9 mouse cellular contexts compared by ENCODE assay signal in the genomic region with DNA sequence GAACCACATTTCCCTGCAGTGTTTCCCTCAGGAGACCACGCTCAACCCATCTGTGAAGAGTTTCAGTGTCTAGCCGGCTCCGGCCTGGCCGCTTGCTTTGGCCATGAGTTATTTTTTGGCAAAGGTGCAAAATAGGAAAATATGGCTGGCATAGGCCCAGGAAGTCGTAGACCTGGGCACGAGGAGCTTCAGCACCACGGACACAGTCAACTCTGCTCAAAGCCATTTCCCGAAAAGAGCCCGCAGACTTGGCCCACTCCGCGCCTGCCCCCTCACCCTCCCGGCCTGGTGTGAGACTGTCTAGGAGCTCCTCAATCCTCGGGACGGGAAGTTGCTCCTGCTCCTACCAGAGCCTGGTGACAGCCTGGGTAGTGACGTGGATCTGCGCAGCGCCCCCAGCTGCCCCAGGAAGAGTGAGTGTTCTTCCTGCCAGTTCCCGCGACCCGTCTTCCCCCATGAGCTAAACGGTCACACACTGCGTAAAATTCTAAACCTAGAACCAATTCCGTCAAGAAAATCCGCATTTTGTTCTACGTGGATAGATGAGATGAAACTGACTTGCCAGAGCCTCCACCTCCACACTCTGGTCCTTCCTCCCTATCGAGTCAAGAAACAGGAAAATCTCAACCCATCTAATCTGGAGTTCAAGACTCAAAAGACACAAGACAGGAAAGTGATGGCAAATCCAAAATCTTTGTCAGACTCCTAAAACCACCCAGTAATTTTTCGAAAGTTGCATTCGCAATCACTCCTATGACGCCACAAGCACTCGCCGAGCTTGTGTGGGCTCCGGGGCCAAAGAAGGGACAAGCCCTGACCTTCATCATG. TPM values are rescaled to one million over a fixed set of nuclear protein-coding genes. Genes with fewer than 3 reads are reported as not detected.
DNase-seq lines count a peak whose midpoint lies in the region; ATAC-seq and TF ChIP-seq lines count a peak whose summit lies in the region.
"Had no signal": no experiment of that assay in that cellular context is flagged by ENCODE, and none has a peak within 500 bp of the region (broad histone marks: within the 10 kb centered on the region; RNA-seq: fewer than 3 reads in every experiment).

No protein-coding gene starts in this region.

- H3K9ac ChIP-seq in forebrain, embryonic 11.5 days (ENCODE audit: low read length): peak overlapping the region; percentile 71
- 0 out of 2 replicates have a peak overlapping the region, but pooled peaks have one; percentile 4 for H3K9ac ChIP-seq in liver, embryonic 15.5 days

- peak overlapping the region; percentile 88 for H3K4me2 ChIP-seq in forebrain, embryonic 11.5 days (ENCODE audit: low read depth, low read length, severe bottlenecking)
- peak overlapping the region; percentile 68 for H3K4me2 ChIP-seq in liver, embryonic 15.5 days

- H3K27ac ChIP-seq in bone marrow macrophage, adult 2 months (ENCODE audit: insufficient read depth, low read depth, low read length): no peak overlapping the region
- no peak overlapping the region for H3K27ac ChIP-seq in forebrain, embryonic 11.5 days (ENCODE audit: low read depth, low read length)
- H3K27ac ChIP-seq in liver, embryonic 15.5 days (replicated peaks): no peak overlapping the region

- intact Hi-C loops in heart, postnatal 10 days (cut with DNase I): loop anchor here (5.0 kb wide), 1 partner anchor 72 kb away; no protein-coding TSS in a partner anchor

- H3K4me3 ChIP-seq in bone marrow macrophage, adult 2 months (ENCODE audit: insufficient read depth, low read length): peak overlapping the region; percentile 63
- peak overlapping the region; percentile 59 for H3K4me3 ChIP-seq in forebrain, embryonic 11.5 days (ENCODE audit: low read depth, low read length)
- H3K4me3 ChIP-seq in liver, embryonic 15.5 days (replicated peaks): peak overlapping the region; percentile 56

- H3K4me1 ChIP-seq in bone marrow macrophage, adult 2 months (ENCODE audit: control insufficient read depth, insufficient read depth, low read length): peaks cover 4% of the 10 kb centered on the region; the same call in 1 of the 2 replicates
- peaks cover 4% of the 10 kb centered on the region; the same call in 1 of the 2 replicates for H3K4me1 ChIP-seq in forebrain, embryonic 11.5 days (replicated peaks; ENCODE audit: control insufficient read depth, insufficient read depth, low read length)
- H3K4me1 ChIP-seq in liver, embryonic 15.5 days (replicated peaks): peaks cover 7% of the 10 kb centered on the region; the same call in 1 of the 2 replicates

- no peak for TF ChIP-seq POLR2A in bone marrow macrophage, adult 2 months (IDR thresholded peaks at IDR 0.05; ENCODE audit: borderline replicate concordance, low read depth, low read length)

- DNase-seq in forebrain, embryonic 11.5 days (ENCODE audit: low spot score): peak; percentile 70
- DNase-seq in heart, postnatal 10 days: peak; percentile 55 to 65
- peak; percentile 58 for DNase-seq in kidney, postnatal 14 days
- DNase-seq in neural tube, embryonic 10.5 days (ENCODE audit: extremely low spot score, low spot score): peak; percentile 51
- DNase-seq in yolk sac, embryonic 10.5 days (ENCODE audit: low spot score): peak; percentile 42

- TF ChIP-seq CTCF in bone marrow macrophage, adult 2 months (IDR thresholded peaks at IDR 0.05; ENCODE audit: low read depth, low read length): no peak

- peak; percentile 53 for ATAC-seq in CD4-positive, CD25-positive, alpha-beta regulatory T cell, adult 4 months
- ATAC-seq in forebrain, embryonic 11.5 days (replicated peaks; ENCODE audit: low FRiP score): peak; percentile 61
- ATAC-seq in liver, embryonic 15.5 days (ENCODE audit: insufficient read depth): no peak
- ATAC-seq: Patski had no signal

- WGBS in forebrain, embryonic 11.5 days: 13% methylated on average over 32 of the region's 32 CpGs
- WGBS in liver, embryonic 15.5 days (ENCODE audit: insufficient replicate concordance): 7% methylated on average over 32 of the region's 32 CpGs

- no peaks in the 10 kb centered on the region for H3K27me3 ChIP-seq in forebrain, embryonic 11.5 days (ENCODE audit: control insufficient read depth, insufficient read depth, low read length)
- peaks cover 40% of the 10 kb centered on the region for H3K27me3 ChIP-seq in liver, embryonic 15.5 days
- H3K27me3 ChIP-seq: Patski had no signal

- H3K9me3 ChIP-seq in forebrain, embryonic 11.5 days (ENCODE audit: control insufficient read depth, low read length): no peaks in the 10 kb centered on the region
- H3K9me3 ChIP-seq in liver, embryonic 15.5 days (replicated peaks): no peaks in the 10 kb centered on the region

- no peaks in the 10 kb centered on the region for H3K36me3 ChIP-seq in forebrain, embryonic 11.5 days (ENCODE audit: control insufficient read depth, insufficient read depth, low read length)
- no peaks in the 10 kb centered on the region for H3K36me3 ChIP-seq in liver, embryonic 15.5 days (replicated peaks)

RNA-seq across cellular contexts. Expression of gene Slc35g2, which starts 0.9 kb away (rescaled TPM):
- 1 to 10 TPM; 1.0 to 1.1 TPM for polyA plus RNA-seq in CD4-positive, CD25-positive, alpha-beta regulatory T cell, adult 4 months (2017; shearing (Covaris generic))
- polyA plus RNA-seq in bone marrow macrophage, adult 2 months (2012; ENCODE audit: insufficient read depth, insufficient read length, missing spikeins): not detected in 2 replicates
- polyA plus RNA-seq in forebrain, embryonic 11.5 days (2014; fragmentation: Nextera tagmentation; extraction: Ambion mirVana): 7.5 and 8.5 TPM in 2 replicates
- total RNA-seq in heart, postnatal 10 days (2021): 1 to 10 TPM; 6.5 to 7.1 TPM
- polyA plus RNA-seq in liver, embryonic 15.5 days (2015; fragmentation: Nextera tagmentation; extraction: Ambion mirVana): 1.1 and 1.5 TPM in 2 replicates

RNA-seq across cellular contexts. Expression of gene Nck1, which starts 24.1 kb away (rescaled TPM):
- 10 to 100 TPM; 67.2 to 87.4 TPM for polyA plus RNA-seq in CD4-positive, CD25-positive, alpha-beta regulatory T cell, adult 4 months (2017; shearing (Covaris generic))
- 46.8 and 52.9 TPM in 2 replicates for polyA plus RNA-seq in bone marrow macrophage, adult 2 months (2012; ENCODE audit: insufficient read depth, insufficient read length, missing spikeins)
- polyA plus RNA-seq in forebrain, embryonic 11.5 days (2014; fragmentation: Nextera tagmentation; extraction: Ambion mirVana): 64.2 and 74.7 TPM in 2 replicates
- 10 to 100 TPM; 56.7 to 65.8 TPM for total RNA-seq in heart, postnatal 10 days (2021)
- 20.6 and 23.3 TPM in 2 replicates for polyA plus RNA-seq in liver, embryonic 15.5 days (2015; fragmentation: Nextera tagmentation; extraction: Ambion mirVana)

RNA-seq across cellular contexts. Expression of gene Stag1, which starts 27.6 kb away (rescaled TPM):
- 100 to 1,000 TPM in 1 of 2 experiments, 10 to 100 TPM in 1; 79.9 to 126 TPM for polyA plus RNA-seq in CD4-positive, CD25-positive, alpha-beta regulatory T cell, adult 4 months (2017; shearing (Covaris generic))
- polyA plus RNA-seq in bone marrow macrophage, adult 2 months (2012; ENCODE audit: insufficient read depth, insufficient read length, missing spikeins): 34.1 and 35.9 TPM in 2 replicates
- 57.8 and 63.0 TPM in 2 replicates for polyA plus RNA-seq in forebrain, embryonic 11.5 days (2014; fragmentation: Nextera tagmentation; extraction: Ambion mirVana)
- 10 to 100 TPM; 41.3 to 42.6 TPM for total RNA-seq in heart, postnatal 10 days (2021)
- polyA plus RNA-seq in liver, embryonic 15.5 days (2015; fragmentation: Nextera tagmentation; extraction: Ambion mirVana): 15.3 and 16.8 TPM in 2 replicates
